Mouse (Mus musculus) neural tube, embryonic 11.5 days (tissue): ENCODE measurements around the gene Fbxo40. TPM values are rescaled to one million over a fixed set of nuclear protein-coding genes. Genes with fewer than 3 reads are reported as not detected.

ENCODE experiments used
- ATAC-seq: fragments of 200-750 bp; cut with Nextera tagmentation; 2 replicates; pipeline ENCODE4 v1.8.0; 2017; ENCODE audit warnings: moderate number of reproducible peaks, mild to moderate bottlenecking, moderate TSS enrichment, moderate library complexity; ENCODE audit not compliant: insufficient read depth, low FRiP score, low TSS enrichment
- DNase-seq: peaks from one replicate; pipeline ENCODE4 v3.0.0-alpha.2; 2015; ENCODE audit warnings: low spot score
- H3K27ac ChIP-seq: fragments of 300-500 bp; sonication (generic); 2 replicates; pipeline ENCODE4 v1.5.1; 2014; ENCODE audit warnings: low read depth, mild to moderate bottlenecking, low read length
- H3K27me3 ChIP-seq: fragments of 300-500 bp; sonication (generic); 2 replicates; pipeline ENCODE4 v1.6.1; 2014; ENCODE audit warnings: mild to moderate bottlenecking, low read length, mixed read lengths; ENCODE audit not compliant: control insufficient read depth, insufficient read depth
- H3K36me3 ChIP-seq: fragments of 300-500 bp; sonication (generic); 2 replicates; pipeline ENCODE4 v1.6.1; 2014; ENCODE audit warnings: mild to moderate bottlenecking, low read length, moderate library complexity, mixed read lengths; ENCODE audit not compliant: control insufficient read depth, insufficient read depth
- H3K4me1 ChIP-seq: fragments of 300-500 bp; sonication (generic); 2 replicates; pipeline ENCODE4 v1.6.1; 2014; ENCODE audit warnings: low read length, mixed read lengths; ENCODE audit not compliant: control insufficient read depth, insufficient read depth
- H3K4me2 ChIP-seq: fragments of 300-500 bp; sonication (generic); 2 replicates; pipeline ENCODE4 v1.6.1; 2014; ENCODE audit warnings: low read depth, mild to moderate bottlenecking, moderate library complexity
- H3K4me3 ChIP-seq: fragments of 300-500 bp; sonication (generic); 2 replicates; pipeline ENCODE4 v1.5.1; 2014; ENCODE audit warnings: low read depth, low read length
- H3K9ac ChIP-seq: fragments of 300-500 bp; sonication (generic); 2 replicates; pipeline ENCODE4 v1.6.1; 2014; ENCODE audit warnings: mild to moderate bottlenecking, low read length
- H3K9me3 ChIP-seq: fragments of 300-500 bp; sonication (generic); 2 replicates; pipeline ENCODE4 v1.6.1; 2016; ENCODE audit warnings: low read length; ENCODE audit not compliant: control insufficient read depth
- WGBS: fragments of 180-500 bp; shearing (Covaris S2); extraction: QIAGEN DNeasy Blood & Tissue Kit; methylation state at CpG from one replicate; pipeline ENCODE4 v1.1.7; 2014; 5-methylcytosine and 5-hydroxymethylcytosine counted together
- polyA plus RNA-seq: library from polyadenylated mRNA; unstranded; fragments of >200 nt; fragmentation: Nextera tagmentation; extraction: Ambion mirVana; gene quantifications from 2 replicates; pipeline ENCODE4 v1.2.1, GENCODE M21; 2014

Gene Fbxo40
- polyA plus RNA-seq, 1 experiment from 2014 or later, result 0.29 TPM

GRCm38 (mm10) chr16:37009262-37009661 is 19.0 kb upstream of the Fbxo40 start:
- Histone ChIP-seq H3K9ac (no peak overlapping the region), H3K27ac (no peak overlapping the region), H3K36me3 (no peaks in the 10 kb centered on the region), H3K4me1 (peaks cover 3% of the 10 kb centered on the region; the same call in 1 of the 2 replicates), H3K4me3 (no peak overlapping the region), H3K27me3 (no peaks in the 10 kb centered on the region), H3K4me2 (no peak overlapping the region), H3K9me3 (no peaks in the 10 kb centered on the region)
- WGBS, result 75% methylated on average over 6 of the region's 6 CpGs
- no peak for DNase-seq
- ATAC-seq, result no peak

GRCm38 (mm10) chr16:36999366-36999972 is 9.2 kb upstream of the Fbxo40 start:
- no peak for DNase-seq
- WGBS, result 81% methylated on average over 9 of the region's 9 CpGs
- H3K9me3 ChIP-seq, result no peaks in the 10 kb centered on the region

GRCm38 (mm10) chr16:36997650-36998049 is 7.4 kb upstream of the Fbxo40 start:
- Histone ChIP-seq H3K9ac (no peak overlapping the region), H3K4me1 (no peaks in the 10 kb centered on the region), H3K4me3 (no peak overlapping the region), H3K9me3 (no peaks in the 10 kb centered on the region), H3K27me3 (no peaks in the 10 kb centered on the region), H3K27ac (no peak overlapping the region), H3K4me2 (no peak overlapping the region), H3K36me3 (no peaks in the 10 kb centered on the region)
- no peak for ATAC-seq
- DNase-seq, result no peak
- 83% methylated on average over 6 of the region's 6 CpGs for WGBS

More at GRCm38 (mm10) chr16:36999366-36999972, 9.2 kb upstream of the Fbxo40 start:
- Histone ChIP-seq H3K9ac (no peak overlapping the region), H3K36me3 (no peaks in the 10 kb centered on the region), H3K27me3 (no peaks in the 10 kb centered on the region), H3K4me1 (no peaks in the 10 kb centered on the region), H3K27ac (no peak overlapping the region), H3K4me3 (no peak overlapping the region), H3K4me2 (no peak overlapping the region)
- ATAC-seq, result no peak

- no peak for DNase-seq
- H3K4me2 ChIP-seq, result no peak overlapping the region
- 77% methylated on average over 8 of the region's 8 CpGs for WGBS
Measured at GRCm38 (mm10) chr16:36989493-36989892, 774 bp downstream of the Fbxo40 start.

GRCm38 (mm10) chr16:36988066-36988465 is 2.2 kb downstream of the Fbxo40 start:
- H3K9me3 ChIP-seq, result no peaks in the 10 kb centered on the region
- no peak overlapping the region for H3K4me2 ChIP-seq
- no peaks in the 10 kb centered on the region for H3K4me1 ChIP-seq
- DNase-seq (no peak), ATAC-seq (no peak)
- H3K9ac ChIP-seq, result no peak overlapping the region
- no peak overlapping the region for H3K4me3 ChIP-seq
- no peaks in the 10 kb centered on the region for H3K27me3 ChIP-seq
- H3K36me3 ChIP-seq, result no peaks in the 10 kb centered on the region
- no peak overlapping the region for H3K27ac ChIP-seq

More at GRCm38 (mm10) chr16:36989493-36989892, 774 bp downstream of the Fbxo40 start:
- Histone ChIP-seq H3K4me1 (no peaks in the 10 kb centered on the region), H3K4me3 (no peak overlapping the region), H3K36me3 (no peaks in the 10 kb centered on the region), H3K9ac (no peak overlapping the region), H3K9me3 (no peaks in the 10 kb centered on the region), H3K27ac (no peak overlapping the region), H3K27me3 (no peaks in the 10 kb centered on the region)
- no peak for ATAC-seq

GRCm38 (mm10) chr16:36987399-36987798 is 2.9 kb downstream of the Fbxo40 start:
- ATAC-seq (no peak), DNase-seq (no peak)
- Histone ChIP-seq H3K9ac (no peak overlapping the region), H3K27me3 (no peaks in the 10 kb centered on the region), H3K4me3 (no peak overlapping the region), H3K4me1 (no peaks in the 10 kb centered on the region), H3K9me3 (no peaks in the 10 kb centered on the region), H3K36me3 (no peaks in the 10 kb centered on the region), H3K27ac (no peak overlapping the region), H3K4me2 (no peak overlapping the region)
- WGBS, result 74% methylated on average over 2 of the region's 2 CpGs

GRCm38 (mm10) chr16:36985636-36986042 is 4.6 kb downstream of the Fbxo40 start:
- DNase-seq (no peak), ATAC-seq (no peak)
- Histone ChIP-seq H3K27me3 (no peaks in the 10 kb centered on the region), H3K4me1 (no peaks in the 10 kb centered on the region), H3K27ac (no peak overlapping the region), H3K4me3 (no peak overlapping the region), H3K9ac (no peak overlapping the region), H3K36me3 (no peaks in the 10 kb centered on the region), H3K4me2 (no peak overlapping the region), H3K9me3 (no peaks in the 10 kb centered on the region)
- WGBS, result 75% methylated on average over 5 of the region's 5 CpGs

GRCm38 (mm10) chr16:36983796-36984195 is 6.5 kb downstream of the Fbxo40 start:
- 74% methylated on average over 1 of the region's 1 CpGs for WGBS

GRCm38 (mm10) chr16:36979127-36979526 is 11.1 kb downstream of the Fbxo40 start:
- DNase-seq, result no peak
- no peak overlapping the region for H3K9ac ChIP-seq
- 98% methylated on average over 2 of the region's 2 CpGs for WGBS
- H3K4me2 ChIP-seq, result no peak overlapping the region
- no peaks in the 10 kb centered on the region for H3K4me1 ChIP-seq
- H3K27me3 ChIP-seq, result no peaks in the 10 kb centered on the region
- no peak overlapping the region for H3K27ac ChIP-seq
- H3K36me3 ChIP-seq, result no peaks in the 10 kb centered on the region
- no peaks in the 10 kb centered on the region for H3K9me3 ChIP-seq
- ATAC-seq, result no peak
- H3K4me3 ChIP-seq, result no peak overlapping the region

More at GRCm38 (mm10) chr16:36983796-36984195, 6.5 kb downstream of the Fbxo40 start:
- Histone ChIP-seq H3K9ac (no peak overlapping the region), H3K4me3 (no peak overlapping the region), H3K36me3 (no peaks in the 10 kb centered on the region), H3K27me3 (no peaks in the 10 kb centered on the region), H3K9me3 (no peaks in the 10 kb centered on the region), H3K27ac (no peak overlapping the region), H3K4me2 (no peak overlapping the region), H3K4me1 (no peaks in the 10 kb centered on the region)
- no peak for DNase-seq
- ATAC-seq, result no peak
